Mouse (Mus musculus) mesoderm, embryonic 11.5 days (tissue): ENCODE measurements at regions not wholly inside any gene's neighbourhood (a gene's known extent, or its start where the extent isn't known, plus 50 kb on each side); places are given as distances from the start of the nearest gene placed in this dataset.

Source experiments
- DNase-seq: peaks from one replicate; pipeline ENCODE4 v3.0.0-alpha.2; 2012; ENCODE audit warnings: low read depth, low spot score

DNA sequence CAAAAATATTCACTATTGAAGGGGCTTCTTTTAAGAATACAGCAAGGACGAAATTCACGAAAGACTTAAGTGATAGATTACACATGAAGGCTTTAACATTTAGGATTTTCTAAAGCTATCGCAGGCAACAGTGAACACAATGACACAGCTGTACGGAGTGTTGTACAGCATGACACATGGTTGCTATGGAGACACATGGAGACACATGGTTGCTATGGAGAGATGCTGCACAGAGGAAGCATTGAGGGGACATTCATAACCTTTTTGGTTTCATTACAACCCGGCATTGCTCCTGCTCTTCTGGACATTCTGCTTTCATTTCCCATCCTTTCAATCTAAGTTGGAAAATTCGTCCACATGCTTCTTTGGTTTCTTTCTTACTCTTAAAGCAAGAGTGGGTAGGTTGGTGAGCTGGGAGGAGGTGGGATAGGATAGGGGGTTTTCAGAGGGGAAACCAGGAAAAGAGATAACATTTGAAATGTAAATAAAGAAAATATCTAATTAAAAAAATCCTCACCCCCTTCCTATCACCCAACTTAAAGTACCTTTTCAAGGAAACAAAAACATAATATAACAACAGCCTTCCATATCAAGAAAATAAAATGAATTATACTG lies 307.2 kb downstream of the Crisp4 start:
- peak; percentile 50 for DNase-seq

DNA sequence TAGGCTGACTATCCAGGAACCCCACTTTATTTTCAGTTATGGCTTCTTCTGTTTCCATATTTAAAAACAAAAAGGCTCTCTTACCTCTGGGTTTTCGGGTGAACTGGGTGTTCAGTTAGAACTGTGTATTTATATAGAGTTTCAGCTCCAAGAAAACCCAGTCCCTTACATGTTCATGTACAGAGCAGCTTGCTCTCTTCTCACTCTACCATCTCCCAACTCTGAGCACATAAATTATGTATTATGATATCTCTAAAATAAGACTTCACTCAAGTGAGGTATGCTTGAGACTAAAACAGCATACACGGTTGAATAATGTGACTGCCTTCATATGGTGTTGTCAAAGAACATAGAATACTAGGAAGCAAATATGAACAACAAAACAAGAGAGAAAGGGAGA lies 319.8 kb downstream of the Crisp4 start:
- DNase-seq, result no peak
